Mouse (Mus musculus): ENCODE data around the gene Ccdc155.

Ccdc155 gene

GRCm38 (mm10) chr7:45163735-45164490, 40.8 kb downstream of the Ccdc155 start, which contains the start of gene Slc17a7:
Slc17a7 (plus strand) TSS chr7:45163949.
- peak; percentile 48 for DNase-seq (ENCODE audit: low read depth, low spot score)

- DNase-seq (ENCODE audit: low read depth, low spot score): no peak
Measured at GRCm38 (mm10) chr7:45162996-45163615, 41.6 kb downstream of the Ccdc155 start.

GRCm38 (mm10) chr7:45162551-45162950, 42.1 kb downstream of the Ccdc155 start:
- no peak for DNase-seq (ENCODE audit: low read depth, low spot score)

DNA sequence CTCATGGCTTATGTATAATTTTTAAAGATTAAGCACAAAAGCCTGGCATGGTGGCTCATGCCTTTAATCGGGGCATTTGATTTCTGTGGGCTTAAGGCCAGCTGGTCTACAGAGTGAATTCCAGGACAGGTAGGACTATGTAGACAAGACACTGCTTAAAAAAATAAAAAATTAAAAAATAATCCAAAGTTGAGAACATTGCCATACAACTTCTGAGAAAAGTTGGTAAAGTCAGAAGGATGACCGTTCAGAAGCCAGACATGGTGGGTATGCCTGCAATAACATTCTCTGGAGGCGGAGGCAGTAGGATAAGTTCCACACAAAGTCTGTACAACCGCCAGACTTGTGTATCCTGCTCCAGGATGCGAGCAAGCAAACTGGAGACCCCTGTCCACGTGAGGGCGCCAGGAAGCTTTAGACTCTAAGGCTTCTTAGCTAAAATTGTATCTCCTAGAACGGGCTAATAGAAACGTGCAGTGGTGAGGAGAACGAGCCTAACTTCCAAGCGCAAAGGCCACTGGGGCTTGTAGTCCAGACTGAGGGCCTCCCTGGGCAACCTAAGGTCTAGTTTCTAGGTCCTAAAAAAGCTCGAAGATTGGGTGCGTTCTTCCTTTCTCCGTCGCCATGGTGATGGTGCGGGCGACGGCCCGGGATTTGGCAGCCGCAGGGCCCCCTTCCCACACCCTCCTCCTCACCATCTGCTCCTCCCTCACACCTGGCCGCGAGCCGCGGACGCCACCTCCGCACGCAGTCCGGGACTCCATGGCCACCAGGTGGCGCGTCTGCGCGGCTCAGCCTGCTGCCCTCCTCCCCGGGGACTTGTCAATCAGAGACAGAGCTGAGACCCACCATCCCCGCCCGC, 42.8 kb downstream of the Ccdc155 start:
- DNase-seq (ENCODE audit: low read depth, low spot score): peak; percentile 95

- no peak for DNase-seq (ENCODE audit: low read depth, low spot score)
Measured at GRCm38 (mm10) chr7:45160866-45161265, 43.8 kb downstream of the Ccdc155 start.

DNA sequence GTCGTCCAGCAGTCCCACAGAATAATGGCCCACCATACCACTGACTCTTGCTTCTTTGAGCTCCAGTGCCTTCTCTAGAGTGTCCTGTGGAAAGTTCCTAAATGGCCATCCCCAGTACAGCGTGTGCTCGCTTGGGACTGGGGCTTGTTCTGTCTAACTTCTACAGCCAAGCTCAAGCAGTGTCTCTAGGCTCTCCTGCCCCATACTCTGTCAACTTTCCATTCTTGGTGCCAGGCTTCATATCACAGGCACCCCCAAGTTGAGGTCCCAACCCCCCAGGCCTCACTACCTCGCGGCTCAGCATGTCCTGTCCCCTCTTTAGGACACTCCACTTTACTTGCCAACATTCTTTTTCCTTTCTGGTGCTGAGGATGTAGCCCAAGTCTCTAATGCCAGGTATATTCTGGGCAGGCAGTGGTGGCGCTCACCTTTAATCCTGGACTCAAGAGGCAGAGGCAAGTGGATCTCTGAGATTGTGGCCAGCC, 44.3 kb downstream of the Ccdc155 start:
- no peak for DNase-seq (ENCODE audit: low read depth, low spot score)

DNA sequence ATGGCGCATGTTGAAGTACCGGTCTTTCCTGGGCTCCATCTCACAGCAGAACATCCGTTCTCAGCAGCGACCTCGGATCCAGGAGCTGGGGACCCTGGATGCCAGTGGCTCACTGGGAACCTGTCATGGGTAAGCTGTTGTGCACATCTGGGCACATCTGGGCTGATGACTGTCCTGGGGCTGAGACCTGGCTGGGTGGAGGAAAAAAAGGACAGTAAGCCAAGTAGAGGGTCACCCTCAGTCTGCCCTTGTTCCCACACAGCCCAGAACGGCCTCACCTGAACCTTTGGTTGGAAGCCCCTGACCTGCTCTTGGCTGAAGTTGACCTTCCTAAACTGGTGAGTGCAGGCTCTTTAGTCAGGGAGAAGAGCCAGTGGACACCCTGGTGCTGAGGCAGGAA, 45.7 kb downstream of the Ccdc155 start:
- DNase-seq (ENCODE audit: low read depth, low spot score): no peak

- DNase-seq (ENCODE audit: low read depth, low spot score): no peak
Measured at GRCm38 (mm10) chr7:45157459-45157858, 47.2 kb downstream of the Ccdc155 start.

DNA sequence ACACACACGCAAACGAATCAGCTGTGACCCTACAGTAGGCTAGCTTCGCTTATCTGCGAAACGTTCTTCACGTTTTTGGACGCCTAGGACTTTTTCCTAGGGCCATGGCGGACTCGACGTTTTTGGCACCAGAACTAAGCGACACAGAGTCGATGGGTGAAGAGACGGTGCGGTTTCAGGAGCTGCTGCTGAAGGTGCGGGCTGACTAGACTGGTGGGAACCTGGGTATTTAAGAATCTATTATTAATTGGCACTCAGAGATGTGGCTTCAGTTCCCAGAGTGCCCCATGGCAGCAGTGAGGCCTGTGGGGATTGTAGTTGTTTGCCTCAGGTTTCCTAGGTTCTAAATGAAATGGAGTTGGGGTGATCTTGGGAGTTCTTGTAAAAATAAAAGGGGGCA, 48.5 kb downstream of the Ccdc155 start:
- no peak for DNase-seq (ENCODE audit: low read depth, low spot score)

GRCm38 (mm10) chr7:45155590-45155989, 49.1 kb downstream of the Ccdc155 start:
- no peak for DNase-seq (ENCODE audit: low read depth, low spot score)

GRCm38 (mm10) chr7:45154993-45155514, 49.6 kb downstream of the Ccdc155 start:
- peak; percentile 94 for DNase-seq (ENCODE audit: low read depth, low spot score)

- DNase-seq (ENCODE audit: low read depth, low spot score): peak; percentile 98
Measured at GRCm38 (mm10) chr7:45154096-45154992, 50.3 kb downstream of the Ccdc155 start, which contains the start of the genes Pih1d1 and Aldh16a1. Pih1d1 (plus strand) TSS chr7:45154303. Aldh16a1 (minus strand) TSS chr7:45154584.

- DNase-seq (ENCODE audit: low read depth, low spot score): no peak
Measured at GRCm38 (mm10) chr7:45153586-45153985, 51.1 kb downstream of the Ccdc155 start.

GRCm38 (mm10) chr7:45153052-45153451, 51.6 kb downstream of the Ccdc155 start:
- DNase-seq (ENCODE audit: low read depth, low spot score): peak; percentile 43

DNA sequence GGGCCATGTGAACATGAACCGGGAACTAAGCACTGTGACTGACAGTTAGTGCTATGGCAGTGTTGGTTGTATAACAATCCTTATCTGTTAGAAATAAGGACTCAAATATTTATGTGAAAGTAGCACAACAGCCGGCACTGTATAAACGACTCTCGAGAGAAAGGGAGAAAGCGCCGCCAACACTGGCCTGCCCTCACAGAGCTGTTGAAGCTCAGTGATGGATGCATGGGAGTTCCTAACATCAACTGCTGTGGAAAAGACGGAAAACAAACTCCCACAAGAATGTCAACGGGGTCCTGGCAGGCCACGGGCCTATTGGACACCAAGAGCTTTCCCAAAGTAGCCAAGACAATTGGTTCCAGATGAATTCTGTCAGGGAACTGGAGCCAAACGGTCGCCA, 53.4 kb downstream of the Ccdc155 start:
- no peak for DNase-seq (ENCODE audit: low read depth, low spot score)

DNA sequence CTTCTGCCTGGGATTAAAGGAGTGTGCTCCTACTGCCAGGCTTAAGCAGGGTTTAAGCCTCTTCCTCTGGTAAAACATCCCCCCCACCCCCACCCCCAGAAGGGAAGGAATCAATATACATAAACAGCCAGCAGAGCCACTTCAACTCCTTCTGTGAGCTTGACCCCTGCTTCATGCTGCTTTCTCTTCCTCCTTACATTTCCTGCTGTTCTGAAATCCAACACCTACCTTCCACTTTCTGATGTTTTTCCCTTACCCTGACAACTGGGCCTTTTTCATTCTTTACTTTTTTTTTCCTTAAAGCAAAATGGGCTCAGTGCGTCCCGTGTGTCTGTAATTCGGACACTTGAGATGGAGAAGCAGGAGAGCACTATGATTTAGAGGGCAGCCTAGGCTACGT, 54.4 kb downstream of the Ccdc155 start:
- peak; percentile 62 for DNase-seq (ENCODE audit: low read depth, low spot score)

- DNase-seq (ENCODE audit: low read depth, low spot score): no peak
Measured at GRCm38 (mm10) chr7:45149545-45149944, 55.1 kb downstream of the Ccdc155 start.

GRCm38 (mm10) chr7:45148534-45149098, 56.1 kb downstream of the Ccdc155 start:
- DNase-seq (ENCODE audit: low read depth, low spot score): no peak

DNA sequence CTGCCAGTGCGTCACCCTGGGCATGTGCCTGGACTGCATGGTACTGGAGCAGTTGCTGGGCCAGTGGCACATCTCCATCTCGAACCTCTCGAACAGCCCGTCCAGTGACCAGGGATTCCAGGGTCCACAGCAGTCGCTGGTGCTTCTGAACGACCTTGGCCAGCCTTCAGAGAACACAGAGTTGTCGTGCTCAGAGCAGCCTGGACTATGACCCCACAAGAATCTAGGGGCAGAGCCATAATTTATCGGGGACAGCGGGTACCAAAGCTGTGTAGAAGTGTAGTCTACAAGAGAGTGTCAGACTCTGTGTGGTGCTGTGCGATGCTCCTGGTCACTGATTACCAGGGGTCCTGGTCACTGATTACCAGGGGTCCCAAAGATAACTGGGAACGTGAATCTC, 56.8 kb downstream of the Ccdc155 start:
- DNase-seq (ENCODE audit: low read depth, low spot score): no peak

GRCm38 (mm10) chr7:45147267-45147666, 57.4 kb downstream of the Ccdc155 start:
- DNase-seq (ENCODE audit: low read depth, low spot score): no peak
